Mouse (Mus musculus) midbrain, embryonic 12.5 days (tissue): ENCODE data around the gene Spats1. TPM values are rescaled to one million over a fixed set of nuclear protein-coding genes. Genes with fewer than 3 reads are reported as not detected.

ENCODE experiments used
- ATAC-seq: fragments of 200-750 bp; cut with Nextera tagmentation; 2 replicates; pipeline ENCODE4 v1.8.0; 2017; ENCODE audit warnings: low read depth, moderate TSS enrichment, moderate library complexity; ENCODE audit not compliant: low FRiP score
- H3K27ac ChIP-seq: fragments of 300-500 bp; sonication (generic); replicated peaks from 2 replicates; pipeline ENCODE4 v1.5.1; 2016; ENCODE audit warnings: mild to moderate bottlenecking
- H3K27me3 ChIP-seq: fragments of 300-500 bp; sonication (generic); 2 replicates; pipeline ENCODE4 v1.6.1; 2016; ENCODE audit warnings: mild to moderate bottlenecking
- H3K36me3 ChIP-seq: fragments of 300-500 bp; sonication (generic); 2 replicates; pipeline ENCODE4 v1.6.1; 2016
- H3K4me1 ChIP-seq: fragments of 300-500 bp; sonication (generic); 2 replicates; pipeline ENCODE4 v1.6.1; 2016
- H3K4me2 ChIP-seq: fragments of 300-500 bp; sonication (generic); replicated peaks from 2 replicates; pipeline ENCODE4 v1.6.1; 2016; ENCODE audit warnings: mild to moderate bottlenecking, moderate library complexity
- H3K4me3 ChIP-seq: fragments of 300-500 bp; sonication (generic); 2 replicates; pipeline ENCODE4 v1.5.1; 2016; ENCODE audit warnings: mild to moderate bottlenecking
- H3K9ac ChIP-seq: fragments of 300-500 bp; sonication (generic); replicated peaks from 2 replicates; pipeline ENCODE4 v1.6.1; 2016; ENCODE audit warnings: mild to moderate bottlenecking, moderate library complexity
- H3K9me3 ChIP-seq: fragments of 300-500 bp; sonication (generic); 2 replicates; pipeline ENCODE4 v1.6.1; 2016; ENCODE audit warnings: mild to moderate bottlenecking
- WGBS: fragments of 180-500 bp; shearing (Covaris S2); methylation state at CpG from one replicate; pipeline ENCODE4 v1.1.7; 2016; 5-methylcytosine and 5-hydroxymethylcytosine counted together
- polyA plus RNA-seq: library from polyadenylated mRNA; unstranded; fragments of >200 nt; fragmentation: Nextera tagmentation; extraction: Ambion mirVana; gene quantifications from 2 replicates; pipeline ENCODE4 v1.2.1, GENCODE M21; 2016

Spats1 gene
- polyA plus RNA-seq, result 0.85 and 1.0 TPM in 2 replicates

DNA sequence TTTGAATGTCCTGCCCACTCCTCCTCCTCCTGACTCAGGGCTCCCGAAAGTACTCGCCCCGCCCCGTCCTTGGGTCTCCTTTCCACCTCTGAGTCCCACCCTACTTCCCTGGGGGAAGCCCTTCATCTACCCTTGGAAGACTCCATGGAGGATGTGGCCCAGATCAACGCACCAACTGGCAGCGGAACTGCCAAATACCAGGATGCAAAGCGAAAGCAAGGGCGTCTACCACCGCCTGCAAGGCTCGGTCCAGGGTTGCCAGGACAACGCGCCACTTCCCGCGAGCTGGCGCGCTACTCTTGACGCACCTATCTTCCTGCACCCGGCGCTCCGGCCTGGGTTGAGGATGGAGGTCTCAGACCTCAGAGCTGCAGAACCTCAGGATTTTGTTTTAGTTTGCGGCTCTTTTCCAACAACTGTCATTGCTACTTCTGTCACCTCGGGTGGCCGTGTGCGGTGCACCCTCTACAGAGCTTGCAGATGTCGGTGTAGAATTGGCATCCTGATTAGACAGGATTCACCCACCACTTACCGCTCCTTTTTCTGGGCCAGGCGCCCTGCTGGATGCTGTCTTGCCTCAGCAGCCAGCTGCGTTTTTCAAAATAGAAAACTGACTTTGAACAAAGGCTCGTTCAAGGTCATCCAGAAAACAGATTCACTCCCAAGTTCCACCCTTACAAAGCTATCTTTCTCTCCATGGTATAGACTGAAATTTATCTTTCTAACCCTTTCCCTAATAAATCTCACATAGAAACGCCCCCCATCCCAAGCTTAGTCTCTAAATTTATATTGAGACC, at the start of gene Spats1:
Gene Spats1 (minus strand): TSS at position 747 of the 797 bp plus-strand sequence.
- H3K27ac ChIP-seq, result no peak within 1 kb of the TSS; the same call in 1 of the 2 replicates

DNA sequence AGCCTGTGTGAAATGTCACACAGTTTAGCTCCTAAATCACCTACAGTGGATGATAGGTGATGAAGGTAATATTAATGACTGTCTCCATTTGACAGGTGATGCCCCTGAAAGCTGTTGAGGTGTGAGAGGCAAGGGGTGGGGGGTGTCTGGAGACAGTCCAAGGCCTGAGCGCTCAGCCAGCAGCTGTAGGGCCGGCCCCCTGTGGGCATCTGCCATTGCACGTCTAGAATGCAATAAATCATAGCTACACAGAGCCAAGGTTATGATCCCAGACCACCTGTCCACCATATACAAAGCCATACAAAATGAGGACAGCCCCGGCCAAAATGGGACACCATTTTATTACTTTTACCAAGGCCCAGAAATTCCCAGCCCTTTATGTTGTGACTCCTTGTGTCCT, 49.7 kb upstream of the Spats1 start:
- 79% methylated on average over 4 of the region's 4 CpGs for WGBS
- Histone ChIP-seq H3K27me3 (peaks cover 47% of the 10 kb centered on the region), H3K36me3 (peaks cover 6% of the 10 kb centered on the region)

More for the DNA sequence above, at the start of gene Spats1:
- H3K4me1 ChIP-seq, result peaks cover 16% of the 10 kb centered on the region; the same call in 1 of the 2 replicates
- peak within 1 kb of the TSS; percentile 50 for H3K9ac ChIP-seq
- ATAC-seq, result peak; percentile 83
- H3K36me3 ChIP-seq, result no peaks in the 10 kb centered on the region
- 8% methylated on average over 30 of the region's 30 CpGs for WGBS
- peak within 1 kb of the TSS; percentile 45 for H3K4me3 ChIP-seq
- H3K9me3 ChIP-seq, result no peaks in the 10 kb centered on the region
- peak within 1 kb of the TSS; percentile 67 for H3K4me2 ChIP-seq
- peaks cover 35% of the 10 kb centered on the region for H3K27me3 ChIP-seq

DNA sequence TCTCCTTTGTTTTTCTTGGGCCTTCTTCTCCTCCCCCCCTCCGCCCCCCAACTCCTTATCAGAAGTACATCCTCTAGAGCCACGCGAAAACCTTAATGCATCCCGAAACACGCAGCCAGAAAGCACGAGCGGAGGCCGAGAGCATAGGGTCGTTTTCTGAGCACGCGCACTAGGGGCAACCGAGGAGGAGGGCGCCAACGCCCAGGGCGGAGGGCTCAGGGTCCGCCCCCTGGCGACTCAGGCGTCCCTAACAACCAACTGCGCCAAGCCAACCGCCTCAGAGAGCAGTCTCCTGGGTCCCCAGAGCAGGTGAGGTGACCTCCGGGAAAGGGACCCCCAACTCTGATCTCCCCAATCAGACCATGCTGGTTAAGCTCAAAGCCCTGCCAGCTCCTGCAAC, 48.0 kb upstream of the Spats1 start, which contains the start of gene Tcte1:
Gene Tcte1 (plus strand): TSS at position 172 of the 400 bp plus-strand sequence.
- peaks cover 19% of the 10 kb centered on the region for H3K36me3 ChIP-seq
- peak; percentile 85 for ATAC-seq
- H3K9me3 ChIP-seq, result no peaks in the 10 kb centered on the region
- under 1% methylated on average over 21 of the region's 21 CpGs for WGBS
- H3K9ac ChIP-seq, result peak within 1 kb of the TSS; percentile 66
- peak within 1 kb of the TSS; percentile 45 for H3K4me3 ChIP-seq
- H3K27ac ChIP-seq, result no peak within 1 kb of the TSS
- H3K27me3 ChIP-seq, result peaks cover 36% of the 10 kb centered on the region
- H3K4me1 ChIP-seq, result peaks cover 17% of the 10 kb centered on the region; the same call in 1 of the 2 replicates
- H3K4me2 ChIP-seq, result peak within 1 kb of the TSS; percentile 79

More for the DNA sequence above, 49.7 kb upstream of the Spats1 start:
- Histone ChIP-seq H3K4me3 (no peak overlapping the region), H3K9me3 (no peaks in the 10 kb centered on the region), H3K9ac (no peak overlapping the region), H3K4me1 (peaks cover 12% of the 10 kb centered on the region; the same call in 1 of the 2 replicates), H3K27ac (no peak overlapping the region), H3K4me2 (no peak overlapping the region)
- ATAC-seq, result no peak

DNA sequence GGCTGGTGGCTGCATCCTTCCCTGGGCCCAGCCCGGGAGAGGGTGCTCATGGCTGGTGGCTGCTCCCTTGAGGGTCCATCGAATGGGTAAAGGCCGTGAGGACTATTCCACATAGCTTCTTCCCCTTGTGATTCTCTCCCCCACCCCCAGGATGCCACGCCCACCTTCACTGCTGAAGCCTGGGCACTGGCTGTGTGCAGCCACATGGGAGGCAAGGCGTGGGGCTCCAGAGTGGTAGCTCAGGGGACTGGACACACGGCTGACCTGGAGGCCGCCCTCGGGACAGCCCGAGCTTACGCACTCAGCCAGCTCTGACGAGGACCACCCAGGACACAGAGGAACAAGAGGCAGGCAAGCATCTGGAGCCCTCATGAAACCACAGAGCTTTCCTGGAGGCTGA, 44.9 kb upstream of the Spats1 start:
- Histone ChIP-seq H3K9ac (no peak overlapping the region), H3K4me1 (peaks cover 19% of the 10 kb centered on the region; the same call in 1 of the 2 replicates), H3K9me3 (no peaks in the 10 kb centered on the region), H3K36me3 (peaks cover 30% of the 10 kb centered on the region), H3K4me3 (no peak overlapping the region), H3K4me2 (no peak overlapping the region), H3K27me3 (peaks cover 20% of the 10 kb centered on the region), H3K27ac (no peak overlapping the region)
- ATAC-seq, result no peak
- 83% methylated on average over 11 of the region's 11 CpGs for WGBS

DNA sequence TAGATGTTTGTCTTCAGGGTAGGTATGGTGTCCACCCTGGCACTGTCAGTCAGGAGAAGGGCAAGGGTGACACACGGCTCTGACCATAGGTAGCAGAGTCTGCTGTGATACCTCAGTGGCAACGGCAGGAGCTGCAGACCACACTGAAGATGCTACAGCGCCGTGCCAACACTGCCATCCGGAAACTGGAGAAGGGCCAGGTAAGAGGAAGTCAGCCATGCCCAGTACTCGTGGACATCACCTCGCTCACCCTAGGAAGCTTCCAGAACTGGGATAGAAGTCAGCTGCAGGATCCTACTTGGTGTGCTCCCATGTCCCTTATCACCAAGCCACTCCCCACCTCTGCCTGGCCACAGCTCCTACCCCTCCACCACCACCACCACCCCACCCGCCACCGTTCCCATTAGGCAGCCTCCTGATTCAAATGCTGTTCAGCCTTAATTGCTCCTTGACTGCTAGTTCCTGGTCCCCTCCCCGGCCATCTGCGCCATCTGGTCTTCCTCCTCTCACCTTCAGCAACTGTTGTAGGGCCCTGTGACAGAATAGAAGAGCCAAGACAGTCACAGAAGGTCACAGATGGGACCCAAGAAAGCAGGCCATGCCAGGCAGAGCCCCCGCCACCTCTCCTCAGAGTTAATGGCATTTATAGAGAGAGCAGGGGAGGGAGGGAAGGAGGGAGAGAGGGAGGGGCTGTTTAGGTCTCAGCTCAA, 43.7 kb upstream of the Spats1 start:
- Histone ChIP-seq H3K4me2 (no peak overlapping the region), H3K9ac (no peak overlapping the region), H3K27ac (no peak overlapping the region), H3K27me3 (peaks cover 9% of the 10 kb centered on the region), H3K36me3 (peaks cover 30% of the 10 kb centered on the region), H3K9me3 (no peaks in the 10 kb centered on the region), H3K4me3 (no peak overlapping the region), H3K4me1 (peaks cover 19% of the 10 kb centered on the region; the same call in 1 of the 2 replicates)
- WGBS, result 92% methylated on average over 12 of the region's 12 CpGs
- no peak for ATAC-seq

DNA sequence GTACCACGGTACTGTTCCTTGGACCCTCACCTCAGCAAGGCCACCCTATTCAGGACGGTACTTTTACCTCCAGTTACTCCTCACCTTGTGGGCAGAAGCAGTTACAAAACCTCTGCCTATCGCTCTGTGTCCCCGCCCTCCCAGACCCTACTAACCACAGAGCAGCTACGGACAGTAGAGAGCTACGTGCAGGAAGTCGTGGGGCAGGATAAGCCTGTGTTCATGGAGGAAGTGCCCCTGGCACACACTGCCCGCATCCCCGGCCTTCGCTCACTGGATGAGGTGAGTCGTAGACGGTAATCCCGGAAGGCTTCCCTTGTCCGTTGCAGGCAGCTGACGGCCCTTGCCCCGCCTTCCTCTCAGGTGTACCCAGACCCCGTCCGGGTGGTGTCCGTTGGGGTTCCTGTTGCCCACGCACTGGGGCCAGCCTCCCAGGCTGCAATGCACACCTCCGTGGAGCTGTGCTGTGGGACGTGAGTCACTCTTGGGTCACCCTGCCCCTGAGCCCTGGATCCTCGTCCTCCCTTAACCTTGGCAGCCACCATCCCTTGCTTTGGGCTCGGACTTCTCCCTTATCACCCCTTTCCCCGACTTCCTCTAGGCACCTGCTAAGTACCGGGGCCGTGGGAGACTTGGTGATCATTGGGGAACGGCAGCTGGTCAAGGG, 42.5 kb upstream of the Spats1 start:
- Histone ChIP-seq H3K9me3 (no peaks in the 10 kb centered on the region), H3K4me3 (no peak overlapping the region), H3K36me3 (peaks cover 30% of the 10 kb centered on the region), H3K4me2 (no peak overlapping the region), H3K9ac (no peak overlapping the region), H3K27ac (no peak overlapping the region), H3K4me1 (peaks cover 11% of the 10 kb centered on the region; the same call in 1 of the 2 replicates), H3K27me3 (peaks cover 4% of the 10 kb centered on the region; the same call in 1 of the 2 replicates)
- WGBS, result 91% methylated on average over 28 of the region's 28 CpGs
- no peak; the same call in 1 of the 2 replicates for ATAC-seq

DNA sequence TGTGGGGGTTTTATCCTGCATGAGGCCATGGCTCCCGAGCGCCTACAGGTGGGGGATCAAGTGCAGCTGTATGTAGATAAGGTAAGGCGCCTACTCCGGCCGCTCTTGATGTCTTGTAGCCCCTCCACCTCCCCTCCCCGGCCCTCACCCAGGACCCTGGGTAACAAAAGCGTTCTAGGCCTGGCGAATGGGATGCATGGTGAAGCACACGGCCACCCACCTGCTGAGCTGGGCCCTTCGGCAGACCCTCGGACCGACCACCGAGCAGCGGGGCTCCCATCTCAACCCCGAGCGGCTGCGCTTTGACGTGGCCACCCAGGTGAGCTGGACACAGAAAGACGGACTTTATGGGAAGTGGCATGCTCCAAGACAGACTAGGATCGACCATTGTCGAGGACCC, 41.9 kb upstream of the Spats1 start:
- no peak for ATAC-seq
- Histone ChIP-seq H3K36me3 (peaks cover 30% of the 10 kb centered on the region), H3K4me3 (no peak overlapping the region), H3K9me3 (no peaks in the 10 kb centered on the region), H3K4me1 (0 out of 2 replicates have a peak, but pooled peaks cover 7% of the 10 kb centered on the region), H3K4me2 (no peak overlapping the region), H3K27me3 (0 out of 2 replicates have a peak, but pooled peaks cover under 1% of the 10 kb centered on the region), H3K9ac (no peak overlapping the region), H3K27ac (no peak overlapping the region)
- WGBS, result 94% methylated on average over 21 of the region's 21 CpGs

DNA sequence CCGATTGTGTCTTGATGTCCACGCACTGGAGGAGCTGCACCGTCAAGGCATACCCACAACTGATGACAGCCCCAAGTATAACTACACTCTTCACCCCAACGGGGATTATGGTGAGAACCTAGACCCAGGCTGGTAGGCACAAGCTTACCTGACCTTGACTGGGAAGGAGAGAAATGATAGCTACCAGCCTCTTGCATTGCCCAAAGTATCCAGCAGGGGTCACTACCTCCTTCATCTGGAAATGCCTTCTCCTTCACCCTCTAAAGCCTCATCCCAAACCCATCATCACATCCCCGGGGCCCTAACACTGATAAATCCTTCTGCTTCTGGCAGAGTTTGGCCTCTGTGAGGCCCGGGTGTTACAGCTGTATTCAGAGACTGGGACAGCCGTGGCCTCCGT, 41.3 kb upstream of the Spats1 start:
- peaks cover 30% of the 10 kb centered on the region for H3K36me3 ChIP-seq
- no peak overlapping the region for H3K4me3 ChIP-seq
- H3K9ac ChIP-seq, result no peak overlapping the region
- H3K4me1 ChIP-seq, result 0 out of 2 replicates have a peak, but pooled peaks cover 7% of the 10 kb centered on the region
- no peaks in the 10 kb centered on the region for H3K27me3 ChIP-seq
- no peak overlapping the region for H3K4me2 ChIP-seq
- no peaks in the 10 kb centered on the region for H3K9me3 ChIP-seq
- 54% methylated on average over 8 of the region's 8 CpGs for WGBS
- 0 out of 2 replicates have a peak, but pooled peaks have one; percentile 34 for ATAC-seq
- no peak overlapping the region for H3K27ac ChIP-seq

DNA sequence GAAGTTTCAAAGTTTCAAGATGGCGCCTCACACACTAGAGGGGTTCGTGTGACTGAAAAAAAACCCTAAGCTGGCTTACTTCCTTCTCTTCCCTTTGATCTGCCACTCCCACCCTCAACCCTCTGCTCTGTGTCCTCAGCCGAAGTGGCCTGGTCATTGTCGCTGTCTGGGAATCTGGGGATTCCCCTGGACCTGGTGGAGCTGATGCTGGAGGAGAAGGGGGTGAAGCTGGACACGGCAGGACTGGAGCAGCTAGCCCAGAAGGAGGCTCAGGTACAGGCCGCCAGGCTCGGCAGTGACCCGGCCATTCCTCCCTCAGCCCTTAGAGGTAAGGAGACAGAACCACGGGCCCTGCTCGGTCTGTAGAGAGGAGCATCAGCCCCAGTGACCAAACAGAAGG, 40.6 kb upstream of the Spats1 start:
- H3K4me3 ChIP-seq, result no peak overlapping the region
- H3K4me1 ChIP-seq, result 0 out of 2 replicates have a peak, but pooled peaks cover 7% of the 10 kb centered on the region
- no peaks in the 10 kb centered on the region for H3K27me3 ChIP-seq
- no peak overlapping the region for H3K4me2 ChIP-seq
- H3K36me3 ChIP-seq, result peaks cover 35% of the 10 kb centered on the region
- 93% methylated on average over 10 of the region's 10 CpGs for WGBS
- no peak for ATAC-seq
- H3K27ac ChIP-seq, result no peak overlapping the region
- H3K9ac ChIP-seq, result no peak overlapping the region; the same call in 1 of the 2 replicates
- H3K9me3 ChIP-seq, result no peaks in the 10 kb centered on the region

DNA sequence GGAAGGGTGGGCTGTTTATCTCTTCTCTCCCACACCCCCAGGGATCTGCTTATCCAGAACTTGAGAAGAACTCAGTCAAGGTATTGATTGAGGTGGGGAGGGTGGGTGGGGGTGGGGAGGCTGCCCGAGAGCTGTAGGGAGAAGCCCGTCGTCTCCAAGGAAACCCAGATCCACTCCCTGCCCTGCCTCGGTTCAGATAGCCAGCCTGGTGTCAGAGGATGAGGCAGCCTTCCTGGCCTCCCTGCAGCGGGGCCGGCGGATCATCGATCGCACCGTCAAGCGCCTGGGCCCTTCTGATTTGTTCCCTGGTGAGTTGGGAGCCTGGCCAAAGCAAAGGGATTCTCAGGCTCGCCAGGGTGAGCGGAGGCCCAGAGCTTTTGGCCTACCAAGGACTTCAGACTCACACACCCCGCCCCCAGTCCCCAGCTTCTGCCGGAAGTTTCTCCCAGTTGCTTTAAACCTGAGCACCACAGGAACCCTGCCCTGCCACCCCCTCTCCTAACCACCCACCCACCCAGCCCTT, 40.0 kb upstream of the Spats1 start:
- Histone ChIP-seq H3K27ac (no peak overlapping the region), H3K36me3 (peaks cover 33% of the 10 kb centered on the region), H3K9me3 (no peaks in the 10 kb centered on the region), H3K4me2 (no peak overlapping the region), H3K27me3 (no peaks in the 10 kb centered on the region), H3K4me3 (no peak overlapping the region), H3K9ac (no peak overlapping the region; the same call in 1 of the 2 replicates), H3K4me1 (0 out of 2 replicates have a peak, but pooled peaks cover 7% of the 10 kb centered on the region)
- ATAC-seq, result no peak
- 43% methylated on average over 15 of the region's 15 CpGs for WGBS

DNA sequence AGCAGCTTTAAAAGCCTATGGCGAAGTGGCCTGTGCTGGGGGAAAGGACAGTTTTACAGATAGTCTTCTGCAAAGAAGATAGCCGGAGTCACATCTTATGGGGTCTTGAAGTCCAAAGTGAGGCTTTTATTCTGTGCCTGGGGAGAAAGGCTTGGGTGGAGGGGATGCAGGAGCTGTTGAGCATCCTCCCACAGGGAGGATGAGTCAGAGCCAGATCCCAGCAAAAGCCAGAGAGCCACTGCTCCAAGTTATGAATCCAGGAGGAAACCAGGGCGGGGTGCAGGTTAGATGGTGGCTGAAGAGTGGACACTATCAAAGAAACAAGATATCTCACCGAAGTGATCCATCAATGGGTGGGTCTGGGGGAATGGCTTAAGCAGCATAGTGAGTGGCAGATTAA, 36.5 kb upstream of the Spats1 start:
- Histone ChIP-seq H3K9ac (no peak overlapping the region), H3K4me2 (no peak overlapping the region), H3K27me3 (no peaks in the 10 kb centered on the region), H3K4me1 (peaks cover 7% of the 10 kb centered on the region), H3K27ac (no peak overlapping the region), H3K4me3 (no peak overlapping the region), H3K9me3 (no peaks in the 10 kb centered on the region), H3K36me3 (peaks cover 24% of the 10 kb centered on the region)
- no peak for ATAC-seq
- WGBS, result 92% methylated on average over 4 of the region's 4 CpGs
